Mouse (Mus musculus) heart, adult 2 months (tissue): Measurements from ENCODE around the gene Cd86. TPM values are rescaled to one million over a fixed set of nuclear protein-coding genes. Genes with fewer than 3 reads are reported as not detected.

Source experiments
- DNase-seq, 2 experiments: peaks; one replicate each; pipeline ENCODE4 v3.0.0; 2021
- H3K27ac ChIP-seq: fragments of 200-600 bp; 2 replicates; pipeline ENCODE4 v1.8.1; 2022
- H3K27me3 ChIP-seq: fragments of 200-500 bp; 2 replicates; pipeline ENCODE4 v1.6.1; 2012; ENCODE audit warnings: mild to moderate bottlenecking, low read length, inconsistent platforms, mixed read lengths; ENCODE audit not compliant: control insufficient read depth, insufficient read depth
- H3K36me3 ChIP-seq: fragments of 200-500 bp; 2 replicates; pipeline ENCODE4 v1.6.1; 2012; ENCODE audit warnings: low read length, inconsistent platforms; ENCODE audit not compliant: control insufficient read depth, insufficient read depth
- H3K4me1 ChIP-seq: fragments of 200-500 bp; 2 replicates; pipeline ENCODE4 v1.6.1; 2011; ENCODE audit warnings: low read length; ENCODE audit not compliant: control insufficient read depth, insufficient read depth
- H3K4me3 ChIP-seq: fragments of 200-600 bp; 2 replicates; pipeline ENCODE4 v1.8.1; 2022
- H3K79me2 ChIP-seq: fragments of 200-500 bp; replicated peaks from 2 replicates; pipeline ENCODE4 v1.6.1; 2012; ENCODE audit warnings: mild to moderate bottlenecking, inconsistent platforms, low read length, moderate library complexity, mixed read lengths; ENCODE audit not compliant: control insufficient read depth, insufficient read depth
- H3K9ac ChIP-seq: fragments of 200-500 bp; 2 replicates; pipeline ENCODE4 v1.6.1; 2012; ENCODE audit warnings: low read depth, mild to moderate bottlenecking, control low read depth, inconsistent platforms, low read length, mixed read lengths
- CTCF ChIP-seq: fragments of 200-600 bp; IDR thresholded peaks from 2 replicates; pipeline ENCODE4 v1.8.1; 2022; ENCODE audit warnings: antibody characterized with exemption, mild to moderate bottlenecking, moderate library complexity
- EP300 ChIP-seq: fragments of 200-500 bp; IDR thresholded peaks from 2 replicates; pipeline ENCODE4 v1.6.1; 2011; ENCODE audit warnings: low read depth, low read length, control low read depth; ENCODE audit not compliant: insufficient read depth
- POLR2A ChIP-seq: fragments of 200-500 bp; IDR thresholded peaks from 2 replicates; pipeline ENCODE4 v1.6.1; 2011; ENCODE audit warnings: mild to moderate bottlenecking, low read depth, low read length, control low read depth; ENCODE audit not compliant: insufficient read depth
- WGBS: fragments of 180-500 bp; shearing (Covaris S2); methylation state at CpG from one replicate; pipeline ENCODE4 v1.1.7; 2018; 5-methylcytosine and 5-hydroxymethylcytosine counted together
- intact Hi-C: fragments of 180-260 bp; cut with DNase I; formaldehyde crosslinking; loops from one replicate; pipeline ENCODE4 v1.15.1; 2025
- polyA plus RNA-seq: library from polyadenylated mRNA; depleted of rRNA; stranded (reverse); fragments of >200 nt; gene quantifications from 2 replicates; pipeline ENCODE4 v1.2.3, GENCODE M21; 2012
- total RNA-seq, 2 experiments: library from RNA; stranded (reverse); gene quantifications; 2 replicates each; pipeline ENCODE4 v1.2.3; 2021

The Cd86 gene
- total and polyA plus RNA-seq, 3 experiments = 1.00 to 1.4 (median 1.1) TPM

DNA sequence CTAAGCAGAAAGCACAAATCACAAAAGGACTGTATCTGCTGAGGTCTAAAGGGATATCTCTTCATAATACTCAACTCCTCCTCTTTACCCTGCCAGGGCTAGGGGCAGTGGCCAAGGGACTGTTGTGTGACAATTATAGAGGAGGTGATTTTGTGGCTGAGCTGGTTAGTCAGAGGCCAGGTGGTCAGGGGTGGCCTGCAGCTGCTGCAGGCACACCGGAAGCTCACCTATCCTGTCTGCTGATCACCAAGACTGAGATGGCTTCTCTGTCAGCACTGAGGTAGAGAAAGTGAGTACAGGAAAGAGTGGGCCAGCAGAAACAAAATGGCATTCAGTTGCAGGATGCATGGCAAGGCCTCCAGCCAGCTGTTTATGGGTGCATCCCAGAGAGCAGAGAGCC, 38.1 kb downstream of the Cd86 start:
- 90% methylated on average over 1 of the region's 1 CpGs for WGBS
- no peak overlapping the region for H3K4me3 ChIP-seq
- no peak for TF ChIP-seq EP300
- TF ChIP-seq CTCF = no peak
- no peak for TF ChIP-seq POLR2A
- H3K36me3 ChIP-seq = no peaks in the 10 kb centered on the region
- no peak for DNase-seq
- no peak overlapping the region for H3K27ac ChIP-seq
- H3K4me1 ChIP-seq = no peaks in the 10 kb centered on the region
- intact Hi-C loops = no loop called here
- no peak overlapping the region for H3K9ac ChIP-seq
- no peaks in the 10 kb centered on the region for H3K27me3 ChIP-seq
- H3K79me2 ChIP-seq = no peaks in the 10 kb centered on the region

DNA sequence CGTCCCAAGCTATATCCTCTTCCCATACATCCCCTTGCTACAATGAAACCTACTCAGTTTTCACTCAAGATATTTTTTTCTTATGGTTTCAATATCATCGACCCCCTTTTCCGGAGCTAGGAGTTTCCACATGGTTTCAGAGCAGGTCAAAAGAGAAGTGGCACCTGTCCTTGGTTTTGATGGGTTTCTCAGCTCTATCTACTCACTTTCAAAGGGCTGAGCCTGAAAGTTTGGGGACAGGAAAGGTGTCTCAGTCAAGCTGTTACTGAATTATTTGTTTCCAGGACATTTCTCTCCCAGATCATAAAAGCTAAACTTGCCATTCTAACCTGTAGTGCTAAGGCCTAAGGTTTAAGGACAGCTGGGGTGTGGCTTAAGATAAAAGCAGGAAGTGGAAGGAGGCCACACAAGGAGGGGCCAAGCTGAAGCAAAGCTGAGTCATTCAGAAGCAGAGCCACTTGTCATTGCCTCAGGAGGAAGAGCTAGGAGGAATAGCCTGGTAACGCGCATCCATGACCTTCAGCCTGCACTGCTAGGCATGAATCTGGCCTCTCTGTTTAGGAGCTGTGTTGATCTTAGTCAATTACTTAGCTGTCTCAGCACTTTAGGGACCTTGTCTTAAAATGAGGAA, 39.2 kb downstream of the Cd86 start:
- intact Hi-C loops = no loop called here
- Histone ChIP-seq H3K36me3 (no peaks in the 10 kb centered on the region), H3K79me2 (no peaks in the 10 kb centered on the region), H3K27ac (no peak overlapping the region), H3K4me1 (no peaks in the 10 kb centered on the region), H3K9ac (no peak overlapping the region), H3K4me3 (no peak overlapping the region), H3K27me3 (no peaks in the 10 kb centered on the region)
- no peak for TF ChIP-seq POLR2A
- WGBS = 75% methylated on average over 5 of the region's 5 CpGs
- peak in 1 of 2 experiments; percentile 21 for DNase-seq

DNA sequence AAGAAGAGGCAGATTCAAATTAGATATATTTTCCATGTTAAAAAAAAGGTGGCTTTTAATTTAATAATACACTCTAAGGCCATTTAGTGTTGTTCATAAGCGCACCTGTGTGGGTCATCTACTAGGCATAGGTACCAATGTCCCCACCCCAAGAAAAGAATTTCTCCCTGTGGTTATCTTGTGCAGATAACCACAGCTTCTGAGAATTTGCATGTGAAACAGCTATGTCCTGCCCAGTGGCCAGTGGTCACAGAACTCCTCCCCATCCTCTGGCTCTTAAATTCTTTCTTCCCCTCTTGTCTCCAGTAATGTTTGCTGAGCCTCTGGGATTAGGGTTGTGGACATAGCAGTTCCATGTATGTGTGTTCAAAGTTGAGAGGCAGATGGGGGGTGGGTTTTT, 40.0 kb downstream of the Cd86 start:
- intact Hi-C loops = no loop called here
- no peak for DNase-seq
- Histone ChIP-seq H3K27ac (no peak overlapping the region), H3K27me3 (no peaks in the 10 kb centered on the region), H3K79me2 (no peaks in the 10 kb centered on the region), H3K36me3 (no peaks in the 10 kb centered on the region), H3K9ac (no peak overlapping the region), H3K4me1 (no peaks in the 10 kb centered on the region), H3K4me3 (no peak overlapping the region)
- WGBS = 97% methylated on average over 1 of the region's 1 CpGs
- TF ChIP-seq CTCF (no peak), POLR2A (no peak), EP300 (no peak)

DNA sequence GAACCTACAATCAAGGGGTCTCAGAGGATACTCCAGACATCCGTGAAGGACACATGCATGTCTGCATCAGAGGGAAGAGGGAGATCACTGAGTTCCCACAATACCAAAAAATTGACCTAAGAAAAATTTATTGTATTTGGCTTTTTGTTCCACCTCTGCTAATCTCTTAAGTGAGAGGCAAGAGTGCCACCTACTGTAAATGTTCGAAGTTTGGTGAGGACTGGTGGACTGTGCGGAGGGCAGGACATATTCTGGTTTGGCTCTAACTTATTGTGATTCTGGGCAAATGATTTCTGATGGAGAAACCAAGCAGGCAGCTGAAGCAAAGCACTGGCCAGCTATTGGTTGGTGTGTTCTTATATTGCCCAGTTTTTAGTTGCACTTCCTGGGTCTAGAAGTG, 43.6 kb downstream of the Cd86 start:
- no peak for DNase-seq
- TF ChIP-seq POLR2A (no peak), CTCF (peak; percentile 61)
- H3K4me1 ChIP-seq = no peaks in the 10 kb centered on the region
- no peaks in the 10 kb centered on the region for H3K79me2 ChIP-seq
- H3K27ac ChIP-seq = no peak overlapping the region
- intact Hi-C loops = loop anchor here (1.0 kb wide), 1 partner anchor 149 kb away; no protein-coding TSS in a partner anchor
- WGBS = 70% methylated on average over 3 of the region's 3 CpGs
- no peaks in the 10 kb centered on the region for H3K27me3 ChIP-seq
- no peaks in the 10 kb centered on the region for H3K36me3 ChIP-seq
- H3K4me3 ChIP-seq = no peak overlapping the region
- no peak overlapping the region for H3K9ac ChIP-seq

DNA sequence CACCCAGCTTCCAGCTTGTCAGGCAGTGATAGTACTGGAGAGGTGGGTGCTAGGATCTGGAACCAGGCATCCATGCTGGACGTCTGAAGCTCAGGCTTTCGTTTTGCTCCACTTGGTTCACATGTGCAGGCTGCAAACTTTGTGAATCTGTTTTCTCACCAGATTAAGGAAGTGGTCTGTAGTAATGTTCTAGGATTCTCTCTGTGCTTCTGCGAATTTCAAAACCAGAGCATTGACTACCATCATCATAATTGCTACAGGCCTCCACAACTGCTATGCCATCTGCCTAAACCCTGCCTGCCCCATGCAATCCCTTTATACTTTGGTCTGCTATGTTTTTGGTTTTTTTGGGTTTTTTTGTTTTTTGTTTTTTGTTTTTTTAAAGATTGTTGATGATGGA, 44.8 kb downstream of the Cd86 start:
- WGBS = 82% methylated on average over 3 of the region's 3 CpGs
- TF ChIP-seq POLR2A = no peak
- TF ChIP-seq CTCF = no peak
- no peak for TF ChIP-seq EP300
- DNase-seq = no peak
- Histone ChIP-seq H3K79me2 (no peaks in the 10 kb centered on the region), H3K4me1 (no peaks in the 10 kb centered on the region), H3K27me3 (no peaks in the 10 kb centered on the region), H3K27ac (no peak overlapping the region), H3K4me3 (no peak overlapping the region), H3K9ac (no peak overlapping the region), H3K36me3 (no peaks in the 10 kb centered on the region)
- intact Hi-C loops = no loop called here

DNA sequence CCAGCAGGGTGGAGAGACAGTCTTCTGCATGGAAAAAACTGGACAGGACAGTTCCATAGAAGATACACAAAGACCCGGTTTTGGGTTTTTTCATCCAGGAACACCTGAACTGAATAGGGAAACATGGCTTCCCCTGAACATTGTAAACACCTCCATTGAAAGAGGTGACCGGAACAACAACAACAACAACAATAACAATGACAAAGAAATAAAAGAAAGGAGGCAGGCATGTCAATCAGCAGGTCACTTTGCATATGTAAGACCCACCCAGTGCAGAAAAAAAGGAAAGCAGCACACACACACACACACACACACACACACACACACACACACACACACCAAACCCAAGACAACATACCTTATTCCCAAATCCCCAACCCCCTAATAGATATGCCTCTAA, 52.2 kb downstream of the Cd86 start:
- H3K79me2 ChIP-seq = no peaks in the 10 kb centered on the region
- no peaks in the 10 kb centered on the region for H3K36me3 ChIP-seq
- H3K9ac ChIP-seq = no peak overlapping the region
- no peaks in the 10 kb centered on the region for H3K4me1 ChIP-seq
- no peak for TF ChIP-seq CTCF
- no peak for TF ChIP-seq POLR2A
- no peak for TF ChIP-seq EP300
- intact Hi-C loops = no loop called here
- no peak overlapping the region for H3K27ac ChIP-seq
- no peak for DNase-seq
- no peaks in the 10 kb centered on the region for H3K27me3 ChIP-seq
- H3K4me3 ChIP-seq = no peak overlapping the region
- 86% methylated on average over 2 of the region's 2 CpGs for WGBS

DNA sequence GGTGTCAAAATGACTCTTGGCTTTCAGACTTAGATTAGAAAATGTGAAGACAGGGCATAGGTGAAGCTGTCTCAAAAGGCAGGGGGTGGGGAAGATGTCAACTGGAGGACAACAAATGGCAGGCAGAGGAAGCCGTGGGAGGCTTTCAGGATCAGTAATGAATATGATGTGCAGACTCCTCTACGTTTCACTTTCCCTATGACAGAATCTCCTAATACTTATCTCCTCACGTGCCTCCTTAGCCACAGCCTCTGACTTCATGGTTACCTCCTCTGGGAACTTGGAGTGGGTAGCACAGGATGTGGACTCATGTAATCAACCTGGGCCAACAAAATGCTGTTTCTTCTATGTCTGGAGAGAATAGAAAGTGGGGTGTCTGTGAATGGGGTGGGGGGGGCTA, 63.2 kb downstream of the Cd86 start:
- DNase-seq = no peak
- intact Hi-C loops = no loop called here
- WGBS = 49% methylated on average over 3 of the region's 3 CpGs
- Histone ChIP-seq H3K27me3 (no peaks in the 10 kb centered on the region), H3K4me3 (no peak overlapping the region), H3K27ac (no peak overlapping the region), H3K9ac (no peak overlapping the region), H3K79me2 (no peaks in the 10 kb centered on the region), H3K4me1 (no peaks in the 10 kb centered on the region; the same call in 1 of the 2 replicates), H3K36me3 (no peaks in the 10 kb centered on the region)
- no peak for TF ChIP-seq CTCF
- TF ChIP-seq POLR2A = no peak
- TF ChIP-seq EP300 = no peak
